Mouse (Mus musculus) spleen, adult 2 months (tissue): ENCODE measurements around the gene Hpcal4. TPM values are rescaled to one million over a fixed set of nuclear protein-coding genes. Genes with fewer than 3 reads are reported as not detected.
"Not testable (repeated sequence)": the region's sequence is repeated elsewhere in the genome, so short reads cannot be mapped to it uniquely, and the experiment has no call there.

Experiments
- DNase-seq, 2 experiments: peaks; one replicate each; pipeline versions ENCODE4 v3.0.0 to v3.0.0-alpha.2; 2012 to 2021; ENCODE audit warnings: low spot score in 2 of 2, low read depth in 1 of 2
- H3K27ac ChIP-seq: fragments of 200-500 bp; 2 replicates; pipeline ENCODE4 v1.5.1; 2012; ENCODE audit warnings: low read length, inconsistent platforms; ENCODE audit not compliant: insufficient read depth
- H3K27me3 ChIP-seq: fragments of 200-500 bp; 2 replicates; pipeline ENCODE4 v1.6.1; 2012; ENCODE audit warnings: mild to moderate bottlenecking, moderate library complexity, low read length, inconsistent platforms; ENCODE audit not compliant: control insufficient read depth, insufficient read depth
- H3K36me3 ChIP-seq: fragments of 200-500 bp; 2 replicates; pipeline ENCODE4 v1.6.1; 2012; ENCODE audit warnings: mild to moderate bottlenecking, low read length, inconsistent platforms; ENCODE audit not compliant: control insufficient read depth, insufficient read depth
- H3K4me1 ChIP-seq: fragments of 200-500 bp; 2 replicates; pipeline ENCODE4 v1.6.1; 2011; ENCODE audit warnings: inconsistent platforms; ENCODE audit not compliant: control insufficient read depth, insufficient read depth, insufficient read length
- H3K4me3 ChIP-seq: fragments of 200-500 bp; 2 replicates; pipeline ENCODE4 v1.5.1; 2011; ENCODE audit warnings: mild to moderate bottlenecking, inconsistent platforms; ENCODE audit not compliant: insufficient read depth, insufficient read length; ENCODE audit errors: extremely low read depth
- CTCF ChIP-seq: fragments of 200-500 bp; IDR thresholded peaks from 2 replicates; pipeline ENCODE4 v1.5.1; 2011; ENCODE audit warnings: mild to moderate bottlenecking, inconsistent platforms; ENCODE audit not compliant: insufficient read depth, insufficient read length, insufficient replicate concordance; ENCODE audit errors: extremely low read depth
- POLR2A ChIP-seq: fragments of 200-500 bp; IDR thresholded peaks from 2 replicates; pipeline ENCODE4 v1.6.1; 2011; ENCODE audit warnings: low read depth, low read length, inconsistent platforms
- WGBS: fragments of 180-500 bp; shearing (Covaris S2); methylation state at CpG from one replicate; pipeline ENCODE4 v1.1.7; 2018; 5-methylcytosine and 5-hydroxymethylcytosine counted together
- polyA plus RNA-seq: library from polyadenylated mRNA; depleted of rRNA; stranded (reverse); fragments of >200 nt; gene quantifications from 2 replicates; pipeline ENCODE4 v1.2.3, GENCODE M21; 2012

Gene Hpcal4
- polyA plus RNA-seq, 1 experiment, result not detected

DNA sequence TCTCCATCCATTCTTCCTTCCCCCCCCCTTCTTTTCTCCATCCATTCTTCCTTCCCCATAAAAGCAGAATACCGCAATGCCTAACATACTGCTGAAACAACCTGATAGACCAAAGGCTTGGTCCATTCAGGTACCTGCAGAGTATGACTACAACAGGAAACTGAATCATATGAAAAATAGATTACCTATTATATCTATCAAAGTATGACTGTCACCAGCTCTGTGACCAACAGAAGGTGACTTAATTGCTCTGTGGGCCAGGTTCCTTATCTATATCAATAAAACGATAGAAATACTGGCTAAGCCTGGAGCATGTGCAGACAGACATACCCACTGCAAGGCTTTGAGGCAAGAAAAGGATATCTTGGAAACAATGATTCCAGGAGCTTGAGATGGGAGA, 27.6 kb upstream of the Hpcal4 start:
- H3K27me3 ChIP-seq, result no peaks in the 10 kb centered on the region
- WGBS, result 70% methylated on average over 2 of the region's 2 CpGs
- no peak overlapping the region for H3K27ac ChIP-seq
- no peak overlapping the region for H3K4me3 ChIP-seq
- H3K4me1 ChIP-seq, result no peaks in the 10 kb centered on the region
- TF ChIP-seq CTCF (no peak), POLR2A (no peak)
- no peak for DNase-seq
- H3K36me3 ChIP-seq, result no peaks in the 10 kb centered on the region

GRCm38 (mm10) chr4:123155840-123156239, 27.2 kb upstream of the Hpcal4 start:
- no peak overlapping the region for H3K27ac ChIP-seq
- H3K4me1 ChIP-seq, result no peaks in the 10 kb centered on the region
- H3K36me3 ChIP-seq, result no peaks in the 10 kb centered on the region
- TF ChIP-seq CTCF, result no peak
- no peak for TF ChIP-seq POLR2A
- no peak for DNase-seq
- no peaks in the 10 kb centered on the region for H3K27me3 ChIP-seq
- no peak overlapping the region for H3K4me3 ChIP-seq

GRCm38 (mm10) chr4:123160571-123160970, 22.5 kb upstream of the Hpcal4 start:
- Histone ChIP-seq H3K36me3 (no peaks in the 10 kb centered on the region), H3K27ac (no peak overlapping the region), H3K4me3 (no peak overlapping the region), H3K27me3 (no peaks in the 10 kb centered on the region; the same call in 1 of the 2 replicates), H3K4me1 (no peaks in the 10 kb centered on the region)
- DNase-seq, result no peak
- WGBS, result 80% methylated on average over 6 of the region's 6 CpGs
- TF ChIP-seq POLR2A (no peak), CTCF (no peak)

- WGBS, result 80% methylated on average over 3 of the region's 3 CpGs
- DNase-seq, H3K4me3 ChIP-seq, H3K27ac ChIP-seq, H3K27me3 ChIP-seq, H3K4me1 ChIP-seq, H3K36me3 ChIP-seq: not testable (repeated sequence)
Observed at GRCm38 (mm10) chr4:123161251-123161650, 21.8 kb upstream of the Hpcal4 start.

GRCm38 (mm10) chr4:123162305-123162917, 20.6 kb upstream of the Hpcal4 start:
- no peak overlapping the region for H3K4me3 ChIP-seq
- WGBS, result 19% methylated on average over 15 of the region's 15 CpGs

DNA sequence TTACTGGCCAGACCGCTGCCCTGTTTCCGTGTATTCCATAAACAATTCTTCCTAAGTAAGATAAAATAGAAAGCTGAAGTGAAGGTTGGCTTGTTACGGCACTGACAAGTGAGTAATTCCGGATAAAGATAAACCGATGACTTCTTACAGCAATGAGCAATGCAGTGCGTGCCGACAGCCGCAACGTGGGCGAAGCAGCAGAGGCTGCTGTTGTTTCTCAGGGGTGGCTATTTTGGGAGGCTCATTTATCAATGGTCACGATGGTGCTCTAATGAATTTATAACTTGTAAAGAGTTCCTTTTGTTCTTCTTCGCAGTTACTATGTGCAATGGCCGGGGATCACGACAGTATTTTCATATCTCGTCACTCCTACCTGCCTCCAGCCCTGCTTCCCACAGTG, 18.9 kb upstream of the Hpcal4 start:
- no peak overlapping the region for H3K4me3 ChIP-seq
- 89% methylated on average over 15 of the region's 15 CpGs for WGBS
- TF ChIP-seq CTCF (no peak), POLR2A (no peak)

More at GRCm38 (mm10) chr4:123162305-123162917, 20.6 kb upstream of the Hpcal4 start:
- H3K36me3 ChIP-seq, result no peaks in the 10 kb centered on the region
- H3K27ac ChIP-seq, result no peak overlapping the region
- no peaks in the 10 kb centered on the region; the same call in 1 of the 2 replicates for H3K27me3 ChIP-seq
- TF ChIP-seq POLR2A, result no peak
- TF ChIP-seq CTCF, result no peak
- no peak for DNase-seq
- no peaks in the 10 kb centered on the region for H3K4me1 ChIP-seq

GRCm38 (mm10) chr4:123171811-123172210, 11.2 kb upstream of the Hpcal4 start:
- Histone ChIP-seq H3K36me3 (no peaks in the 10 kb centered on the region), H3K27me3 (no peaks in the 10 kb centered on the region), H3K4me1 (no peaks in the 10 kb centered on the region), H3K4me3 (no peak overlapping the region), H3K27ac (no peak overlapping the region)
- no peak for DNase-seq
- TF ChIP-seq POLR2A, result no peak
- no peak for TF ChIP-seq CTCF

More for the DNA sequence above, 18.9 kb upstream of the Hpcal4 start:
- Histone ChIP-seq H3K27ac (no peak overlapping the region), H3K36me3 (no peaks in the 10 kb centered on the region), H3K4me1 (no peaks in the 10 kb centered on the region), H3K27me3 (no peaks in the 10 kb centered on the region; the same call in 1 of the 2 replicates)
- DNase-seq, result no peak
